Comparison of ENCODE assay signal across 10 mouse cellular contexts in the genomic region with DNA sequence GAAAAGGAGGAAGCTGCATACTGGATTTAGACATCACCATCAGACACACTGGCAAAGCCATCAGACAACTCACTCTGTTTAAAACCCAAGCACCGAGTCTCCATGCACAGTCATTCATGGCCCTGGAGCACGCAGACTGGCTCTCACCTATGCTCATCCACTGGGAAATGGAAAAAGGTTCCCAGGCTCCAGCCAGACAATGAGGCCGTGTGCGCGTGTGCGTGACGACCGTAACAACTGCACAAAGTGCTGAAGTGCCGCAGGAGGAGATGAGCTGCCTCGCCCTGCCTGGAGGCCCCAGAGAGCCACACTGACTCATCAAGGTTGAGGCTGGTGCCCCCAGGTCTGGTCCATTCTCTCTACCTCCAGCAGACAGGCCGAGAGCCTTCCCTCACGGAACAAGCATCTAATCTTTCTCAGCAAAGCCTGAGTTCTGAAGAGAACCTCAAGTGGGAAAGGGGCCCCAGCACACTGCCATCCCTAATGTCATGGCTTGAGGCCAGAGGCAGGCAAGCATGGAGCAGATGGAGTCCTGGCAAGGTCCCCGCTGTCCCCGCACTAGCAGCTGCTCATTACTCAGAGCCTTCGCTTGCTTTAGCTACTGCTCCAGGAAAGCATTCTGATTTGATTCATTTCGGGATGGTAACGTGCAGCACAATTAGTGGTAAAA. TPM values are rescaled to one million over a fixed set of nuclear protein-coding genes. Genes with fewer than 3 reads are reported as not detected.
A peak's percentile ranks its signal among the peaks of the same experiment; 100 is the strongest.
DNase-seq lines count a peak whose midpoint lies in the region; ATAC-seq and TF ChIP-seq lines count a peak whose summit lies in the region.
"Had no signal": no experiment of that assay in that cellular context is flagged by ENCODE, and none has a peak within 500 bp of the region (broad histone marks: within the 10 kb centered on the region; RNA-seq: fewer than 3 reads in every experiment).

No protein-coding gene starts in this region.

- DNase-seq in forebrain, embryonic 11.5 days (ENCODE audit: low spot score), result no peak
- DNase-seq in Muller cell, postnatal 12 days (ENCODE audit: inconsistent ontology term), result peak; percentile 94
- DNase-seq in forebrain, postnatal 0 days, result peak; percentile 83
- peak; percentile 62 to 71 for DNase-seq in left cerebral cortex, postnatal 10 days (ENCODE audit: extremely low spot score in 1 of 2, low spot score in 2 of 2)
- no peak for DNase-seq in ovary, postnatal 14 days (ENCODE audit: low spot score)
- DNase-seq: adrenal gland, postnatal 36 days had no signal

- ATAC-seq in forebrain, embryonic 12.5 days (ENCODE audit: low FRiP score), result 0 out of 2 replicates have a peak, but pooled peaks have one; percentile 23
- no peak for ATAC-seq in forebrain, embryonic 11.5 days (replicated peaks; ENCODE audit: low FRiP score)
- ATAC-seq in forebrain, postnatal 0 days, result peak; percentile 88
- no peak for ATAC-seq in megakaryocyte progenitor cell, adult 5-6 weeks (replicated peaks; ENCODE audit: poor library complexity)
- ATAC-seq in intestine, embryonic 16.5 days, result no peak

- no peak overlapping the region for H3K9ac ChIP-seq in forebrain, embryonic 12.5 days
- H3K9ac ChIP-seq in forebrain, embryonic 11.5 days (ENCODE audit: low read length), result no peak overlapping the region
- no peak overlapping the region for H3K9ac ChIP-seq in forebrain, postnatal 0 days
- no peak overlapping the region for H3K9ac ChIP-seq in intestine, embryonic 16.5 days (ENCODE audit: low read depth, low read length)

- peak overlapping the region; percentile 78 for H3K27ac ChIP-seq in forebrain, embryonic 12.5 days
- H3K27ac ChIP-seq in forebrain, embryonic 11.5 days (ENCODE audit: low read depth, low read length), result no peak overlapping the region
- peak overlapping the region; percentile 72 for H3K27ac ChIP-seq in forebrain, postnatal 0 days (ENCODE audit: low read depth, low read length)
- no peak overlapping the region for H3K27ac ChIP-seq in intestine, embryonic 16.5 days (ENCODE audit: low read length)

- TF ChIP-seq CTCF in forebrain, postnatal 0 days (IDR thresholded peaks at IDR 0.05; ENCODE audit: low read depth), result no peak

- no peak overlapping the region for H3K4me2 ChIP-seq in forebrain, embryonic 12.5 days
- no peak overlapping the region for H3K4me2 ChIP-seq in forebrain, embryonic 11.5 days (ENCODE audit: low read depth, low read length, severe bottlenecking)
- 0 out of 2 replicates have a peak overlapping the region, but pooled peaks have one; percentile 1 for H3K4me2 ChIP-seq in forebrain, postnatal 0 days (ENCODE audit: low read depth)
- no peak overlapping the region for H3K4me2 ChIP-seq in intestine, embryonic 16.5 days (ENCODE audit: low read depth, low read length)

- WGBS in forebrain, embryonic 12.5 days, result 80% methylated on average over 17 of the region's 17 CpGs
- WGBS in forebrain, embryonic 11.5 days, result 93% methylated on average over 17 of the region's 17 CpGs
- 41% methylated on average over 17 of the region's 17 CpGs for WGBS in forebrain, postnatal 0 days
- WGBS in intestine, embryonic 16.5 days, result 70% methylated on average over 17 of the region's 17 CpGs

- H3K36me3 ChIP-seq in forebrain, embryonic 12.5 days (replicated peaks), result peaks cover 59% of the 10 kb centered on the region
- H3K36me3 ChIP-seq in forebrain, embryonic 11.5 days (ENCODE audit: control insufficient read depth, insufficient read depth, low read length), result no peaks in the 10 kb centered on the region
- peaks cover 14% of the 10 kb centered on the region for H3K36me3 ChIP-seq in forebrain, postnatal 0 days (ENCODE audit: insufficient read depth)
- H3K36me3 ChIP-seq in intestine, embryonic 16.5 days (ENCODE audit: control insufficient read depth, insufficient read depth, low read length), result peaks cover 4% of the 10 kb centered on the region; the same call in 1 of the 2 replicates

- no peak overlapping the region for H3K4me3 ChIP-seq in forebrain, embryonic 12.5 days (replicated peaks)
- no peak overlapping the region for H3K4me3 ChIP-seq in forebrain, embryonic 11.5 days (ENCODE audit: low read depth, low read length)
- H3K4me3 ChIP-seq in forebrain, postnatal 0 days (ENCODE audit: low read depth, low read length), result no peak overlapping the region
- H3K4me3 ChIP-seq in intestine, embryonic 16.5 days (ENCODE audit: low read length), result no peak overlapping the region
- H3K4me3 ChIP-seq: megakaryocyte, embryonic 14.5 days had no signal

- peaks cover 15% of the 10 kb centered on the region for H3K4me1 ChIP-seq in forebrain, embryonic 12.5 days
- no peaks in the 10 kb centered on the region for H3K4me1 ChIP-seq in forebrain, embryonic 11.5 days (replicated peaks; ENCODE audit: control insufficient read depth, insufficient read depth, low read length)
- peaks cover 11% of the 10 kb centered on the region for H3K4me1 ChIP-seq in forebrain, postnatal 0 days (ENCODE audit: insufficient read depth)
- peaks cover 9% of the 10 kb centered on the region; the same call in 1 of the 2 replicates for H3K4me1 ChIP-seq in intestine, embryonic 16.5 days (ENCODE audit: control insufficient read depth, insufficient read depth, low read length)

- no peaks in the 10 kb centered on the region for H3K27me3 ChIP-seq in forebrain, embryonic 12.5 days
- no peaks in the 10 kb centered on the region for H3K27me3 ChIP-seq in forebrain, embryonic 11.5 days (ENCODE audit: control insufficient read depth, insufficient read depth, low read length)
- H3K27me3 ChIP-seq in forebrain, postnatal 0 days (ENCODE audit: insufficient read depth, low read length), result no peaks in the 10 kb centered on the region
- no peaks in the 10 kb centered on the region for H3K27me3 ChIP-seq in intestine, embryonic 16.5 days (replicated peaks; ENCODE audit: control insufficient read depth, insufficient read depth, low read length)
- H3K27me3 ChIP-seq: megakaryocyte, embryonic 14.5 days had no signal

- H3K9me3 ChIP-seq in forebrain, embryonic 12.5 days, result no peaks in the 10 kb centered on the region
- no peaks in the 10 kb centered on the region for H3K9me3 ChIP-seq in forebrain, embryonic 11.5 days (ENCODE audit: control insufficient read depth, low read length)
- no peaks in the 10 kb centered on the region for H3K9me3 ChIP-seq in forebrain, postnatal 0 days (ENCODE audit: low read length)
- no peaks in the 10 kb centered on the region for H3K9me3 ChIP-seq in intestine, embryonic 16.5 days (ENCODE audit: control insufficient read depth, low read length)
- H3K9me3 ChIP-seq: megakaryocyte, embryonic 14.5 days had no signal

- intact Hi-C loops in left cerebral cortex, postnatal 10 days (cut with DNase I), result no loop called here

RNA-seq across cellular contexts. Expression of gene Fbxw8, which starts 47.0 kb away (rescaled TPM):
- 41.5 and 41.7 TPM in 2 replicates for polyA plus RNA-seq in forebrain, embryonic 12.5 days (2016; fragmentation: Nextera tagmentation; extraction: Ambion mirVana)
- 27.6 and 28.5 TPM in 2 replicates for polyA plus RNA-seq in forebrain, embryonic 11.5 days (2014; fragmentation: Nextera tagmentation; extraction: Ambion mirVana)
- 42.8 and 51.0 TPM in 2 replicates for total RNA-seq in forebrain, postnatal 0 days (2014; rRNA removed)
- 15.2 and 16.4 TPM in 2 replicates for polyA plus RNA-seq in forebrain, postnatal 0 days (2015; fragmentation: Nextera tagmentation; extraction: Ambion mirVana)
- total RNA-seq in left cerebral cortex, postnatal 10 days (2021), result 10 to 100 TPM; 36.7 to 37.4 TPM
- total RNA-seq in megakaryocyte progenitor cell, adult 5-6 weeks (2015), result 12.4 and 13.6 TPM in 2 replicates
- total RNA-seq in megakaryocyte progenitor cell, adult 5-6 weeks (2017), result 20.1 and 24.5 TPM in 2 replicates
- 16.0 and 17.8 TPM in 2 replicates for polyA plus RNA-seq in intestine, embryonic 16.5 days (2015; fragmentation: Nextera tagmentation; extraction: Ambion mirVana)

RNA-seq across cellular contexts. Expression of gene Hrk, which starts 56.2 kb away (rescaled TPM):
- polyA plus RNA-seq in forebrain, embryonic 12.5 days (2016; fragmentation: Nextera tagmentation; extraction: Ambion mirVana), result 0.46 and 0.52 TPM in 2 replicates
- 0.09 and 0.20 TPM in 2 replicates for polyA plus RNA-seq in forebrain, embryonic 11.5 days (2014; fragmentation: Nextera tagmentation; extraction: Ambion mirVana)
- total RNA-seq in forebrain, postnatal 0 days (2014; rRNA removed), result 17.3 and 26.3 TPM in 2 replicates
- polyA plus RNA-seq in forebrain, postnatal 0 days (2015; fragmentation: Nextera tagmentation; extraction: Ambion mirVana), result 4.7 and 8.4 TPM in 2 replicates
- total RNA-seq in left cerebral cortex, postnatal 10 days (2021), result 10 to 100 TPM; 32.7 to 32.8 TPM
- not detected in 2 replicates for total RNA-seq in megakaryocyte progenitor cell, adult 5-6 weeks (2015)
- not detected in 2 replicates for total RNA-seq in megakaryocyte progenitor cell, adult 5-6 weeks (2017)
- polyA plus RNA-seq in intestine, embryonic 16.5 days (2015; fragmentation: Nextera tagmentation; extraction: Ambion mirVana), result 0.12 and 0.21 TPM in 2 replicates

Comparison
In these comparisons a context has a peak if more than half of its experiments do, and no peak if none do; other contexts are left out.
1. ATAC-seq: peak in forebrain, embryonic 12.5 days (single experiment) and forebrain, postnatal 0 days (single experiment); none in forebrain, embryonic 11.5 days (single experiment), megakaryocyte progenitor cell, adult 5-6 weeks (single experiment) and intestine, embryonic 16.5 days (single experiment).
2. H3K27ac ChIP-seq: peak in forebrain, embryonic 12.5 days (single experiment) and forebrain, postnatal 0 days (single experiment); none in forebrain, embryonic 11.5 days (single experiment) and intestine, embryonic 16.5 days (single experiment).
3. DNase-seq: peak in Muller cell, postnatal 12 days (single experiment), forebrain, postnatal 0 days (single experiment) and left cerebral cortex, postnatal 10 days (2 of 2); none in forebrain, embryonic 11.5 days (single experiment) and ovary, postnatal 14 days (single experiment).